Mouse (Mus musculus): ENCODE measurements at regions not wholly inside any gene's neighbourhood (a gene's known extent, or its start where the extent isn't known, plus 50 kb on each side); places are given as distances from the start of the nearest gene placed in this dataset.
A peak's percentile ranks its signal among the peaks of the same experiment; 100 is the strongest.

DNA sequence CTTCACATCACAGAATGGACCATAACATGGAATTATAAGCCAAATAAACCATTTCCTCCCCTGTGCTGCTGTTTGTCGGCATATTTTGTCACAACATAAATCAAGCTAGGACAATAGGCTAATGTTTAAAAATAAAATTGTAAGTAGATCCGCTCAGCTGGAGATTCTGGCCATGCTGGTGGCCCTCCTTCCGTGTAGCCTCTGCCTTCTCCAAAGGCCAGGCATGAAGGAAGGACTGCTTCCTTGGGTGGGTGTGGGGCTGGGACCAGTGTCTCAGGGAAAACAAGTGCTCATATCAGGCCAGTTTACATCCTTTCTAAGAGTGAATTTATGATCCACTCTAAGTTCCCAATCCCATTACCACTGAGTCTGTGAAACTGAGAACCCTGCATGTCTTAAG lies 206.3 kb upstream of the Ppp2r2d start:
- DNase-seq (ENCODE audit: low spot score), result no peak

DNA sequence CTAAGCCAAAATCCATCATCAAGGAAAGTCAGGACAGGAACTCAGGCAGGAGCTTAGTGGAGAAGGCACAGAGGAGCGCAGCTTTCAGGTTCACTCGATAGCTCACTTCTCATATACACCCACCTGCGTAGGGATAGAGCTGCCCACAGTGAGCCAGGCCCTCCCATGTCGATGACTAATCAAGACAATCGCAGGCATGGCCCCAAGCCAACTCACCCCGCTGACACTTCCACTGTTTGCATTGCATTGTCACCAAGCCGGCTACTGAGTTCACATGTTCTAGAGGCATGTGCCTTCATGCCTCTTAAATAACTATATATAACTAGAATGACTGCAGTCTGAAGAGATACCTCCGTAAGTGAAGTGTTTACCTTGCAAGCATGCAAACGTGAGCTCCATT lies 219.8 kb upstream of the Ppp2r2d start:
- peak; percentile 72 for DNase-seq (ENCODE audit: low spot score)

DNA sequence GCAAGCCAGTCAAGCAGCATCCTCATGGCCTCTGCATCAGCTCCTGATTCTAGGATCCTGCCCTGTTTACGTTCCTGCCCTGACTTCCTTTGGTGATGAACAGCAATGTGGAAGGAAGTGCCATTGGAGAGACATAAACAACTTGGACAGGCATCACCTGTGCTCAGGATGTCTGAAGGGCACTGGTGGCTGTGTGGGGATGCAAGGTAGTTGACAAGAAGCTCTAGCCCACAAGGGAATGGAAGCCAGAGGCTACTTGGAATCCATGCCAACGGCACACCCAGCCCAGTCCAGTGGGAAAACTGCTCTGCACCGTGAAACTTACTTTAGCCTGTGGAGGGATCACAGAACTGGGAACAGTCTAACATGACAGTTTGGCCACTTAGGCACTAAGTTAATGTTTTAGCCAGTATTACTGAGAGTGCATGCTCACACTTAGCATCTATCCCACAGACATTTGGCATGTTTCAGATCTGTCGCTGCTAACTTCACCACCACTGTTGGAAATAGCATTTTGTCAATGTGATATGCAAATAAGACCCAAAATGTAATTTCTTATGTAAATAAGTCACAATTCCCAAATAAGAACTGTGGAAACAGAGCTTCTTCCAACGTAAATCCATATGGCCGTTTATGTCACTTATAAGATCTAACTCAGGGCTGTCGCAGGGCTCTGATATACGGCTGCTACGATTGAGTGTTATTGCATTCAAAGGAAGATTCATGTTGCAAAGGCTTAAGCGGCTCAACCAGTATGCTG lies 223.5 kb upstream of the Tcerg1l start:
- DNase-seq (ENCODE audit: low spot score), result no peak

DNA sequence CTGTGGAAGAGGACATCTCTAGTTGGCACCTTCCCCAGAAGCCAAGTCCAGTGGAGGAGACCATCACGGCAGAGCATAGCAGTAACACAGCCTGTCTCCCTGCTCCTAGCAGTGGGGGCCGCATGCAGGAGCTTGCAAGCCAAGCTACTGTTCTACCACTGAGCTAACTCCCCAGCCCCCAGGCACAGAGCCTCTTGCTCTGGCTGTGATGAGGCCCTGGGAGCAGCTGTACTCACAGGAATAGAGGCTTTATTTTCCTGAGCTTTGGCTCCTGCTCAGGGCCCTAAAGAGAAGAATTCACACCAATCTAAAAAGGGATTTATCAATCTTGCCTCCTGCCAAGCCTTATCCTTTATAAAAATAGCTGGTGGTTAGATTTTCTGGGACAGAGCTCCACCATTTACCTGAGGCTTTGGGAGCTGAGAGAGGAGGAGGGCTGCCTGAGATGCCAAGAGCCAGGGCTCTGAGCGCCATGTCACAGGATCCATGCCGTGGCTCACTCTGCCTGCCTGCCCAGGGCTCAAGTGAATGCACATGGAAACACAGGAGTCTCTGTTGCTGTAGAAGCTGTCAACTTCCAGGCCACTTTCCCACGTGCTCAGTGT lies 222.7 kb upstream of the Tcerg1l start:
- DNase-seq (ENCODE audit: low spot score), result no peak

DNA sequence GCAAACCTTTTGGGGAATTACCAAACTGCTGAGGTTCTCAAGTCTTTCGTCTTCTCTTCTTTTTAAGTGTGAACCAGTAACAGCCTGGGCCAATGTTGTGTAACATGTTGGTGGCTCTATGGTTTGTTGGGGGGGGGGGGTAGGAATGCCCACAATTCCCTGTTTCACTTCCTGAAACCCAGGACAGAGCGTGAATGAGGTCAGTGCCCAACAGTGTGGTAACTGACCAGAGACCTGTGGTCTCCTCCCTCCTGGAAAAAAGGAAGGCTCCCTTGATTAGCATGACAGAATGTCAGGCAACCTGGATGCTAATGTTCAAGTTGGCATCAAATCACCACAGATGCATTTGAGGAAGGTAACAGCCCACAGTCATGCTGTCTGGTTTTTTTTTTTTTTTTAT lies 218.9 kb upstream of the Tcerg1l start:
- no peak for DNase-seq (ENCODE audit: low spot score)

DNA sequence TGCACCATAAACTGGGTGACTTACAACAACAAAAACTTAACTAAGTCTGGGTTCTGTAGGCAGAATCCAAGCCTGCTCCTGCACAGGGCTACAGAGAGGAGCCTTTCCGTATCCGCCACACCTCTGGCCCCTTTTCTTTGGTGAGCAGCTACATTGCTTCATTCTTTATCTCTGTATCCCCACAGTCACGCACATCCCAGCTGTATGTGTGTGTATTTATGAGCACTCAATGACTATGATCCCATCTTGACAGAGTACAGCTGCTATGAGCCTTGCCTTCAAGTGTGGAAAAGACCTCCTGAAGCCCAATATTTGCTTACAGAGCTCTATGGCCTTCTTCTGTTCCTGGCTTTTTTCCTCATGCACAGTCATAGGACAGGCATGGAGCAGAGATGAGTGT lies 212.1 kb upstream of the Tcerg1l start:
- DNase-seq (ENCODE audit: low spot score), result no peak

DNA sequence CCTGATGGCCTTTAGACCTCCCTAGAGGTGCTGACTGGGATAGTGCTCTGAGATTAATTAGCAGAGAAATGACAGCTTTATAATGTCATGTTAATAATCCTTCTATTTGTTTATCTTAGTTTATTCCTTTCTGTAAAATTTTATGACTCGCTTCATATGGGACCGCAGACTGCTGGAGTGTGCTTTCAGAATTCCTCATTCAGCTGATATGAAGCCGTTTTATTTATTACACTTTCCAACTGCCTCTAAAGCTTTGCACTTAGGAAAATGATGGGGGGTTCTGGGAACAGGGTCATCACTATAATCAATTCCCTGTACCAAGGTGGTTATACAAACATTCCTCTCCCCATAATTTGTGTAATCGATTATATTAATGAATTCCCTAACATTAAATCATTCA lies 211.6 kb upstream of the Tcerg1l start:
- no peak for DNase-seq (ENCODE audit: low spot score)

DNA sequence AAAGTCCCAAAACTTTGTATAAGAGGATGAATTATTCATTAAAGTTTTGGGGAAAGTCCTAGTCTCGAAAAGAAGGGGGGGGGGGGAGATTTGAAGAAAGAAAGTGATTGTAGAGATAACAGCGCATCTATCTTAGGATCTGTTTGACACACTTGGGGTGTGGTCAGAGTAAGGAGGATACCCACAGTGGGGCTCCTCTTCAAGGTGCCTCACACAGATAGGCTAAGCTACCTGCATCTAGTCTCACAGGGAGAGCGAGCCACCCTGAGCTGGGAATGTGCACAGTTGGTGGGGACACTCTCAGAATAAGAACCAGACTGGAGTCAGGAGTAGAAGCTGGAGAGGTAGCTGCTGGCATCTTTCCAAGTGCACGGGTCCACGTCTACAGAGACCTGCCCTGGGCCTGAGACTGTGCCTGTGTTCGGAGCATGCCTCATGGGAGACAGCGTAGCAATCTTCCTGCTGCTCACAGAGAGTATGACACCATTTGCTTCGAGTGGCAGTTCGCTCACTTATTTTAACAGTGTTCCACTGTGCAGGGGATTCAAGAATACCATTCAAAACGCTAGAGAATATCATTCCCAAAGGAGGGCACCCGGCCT lies 208.9 kb upstream of the Tcerg1l start:
- no peak for DNase-seq (ENCODE audit: low spot score)

DNA sequence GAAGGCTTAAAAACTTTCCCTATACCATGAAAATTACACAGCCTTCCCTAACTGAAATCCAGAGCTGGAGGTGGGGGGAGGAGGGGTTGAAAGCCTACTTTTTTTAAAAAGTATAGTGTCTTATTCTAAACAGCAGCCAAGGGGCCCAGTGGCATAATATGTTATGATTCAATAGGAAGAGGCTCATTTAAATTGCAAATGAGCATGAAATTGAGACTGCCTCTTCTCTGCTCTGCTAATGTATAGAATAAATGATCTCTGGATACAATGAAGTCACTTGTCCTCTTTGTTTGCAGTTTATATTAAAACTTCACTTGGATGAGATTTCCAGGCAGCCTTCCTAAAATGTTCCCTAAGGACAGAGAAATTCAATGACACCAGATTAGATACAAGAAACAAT lies 208.4 kb upstream of the Tcerg1l start:
- DNase-seq (ENCODE audit: low spot score), result no peak

DNA sequence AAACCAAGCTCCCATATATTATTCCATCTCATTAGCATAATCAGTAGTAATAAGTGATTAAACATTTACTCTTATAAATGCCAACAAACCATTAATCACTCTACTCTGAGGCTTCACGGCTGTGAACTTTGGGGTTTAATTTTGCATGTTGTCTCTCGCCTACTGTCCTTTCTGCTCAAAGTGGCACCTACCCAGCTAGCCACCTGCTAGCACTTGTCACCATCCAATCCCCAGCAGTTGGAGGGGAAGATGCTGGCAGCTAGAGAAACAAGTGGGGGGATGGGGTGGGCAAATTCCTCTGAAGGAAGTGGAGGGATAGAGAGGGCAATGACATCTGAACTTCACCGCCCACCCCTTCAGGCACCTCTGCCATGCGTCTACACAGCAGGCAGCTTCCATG lies 204.2 kb upstream of the Tcerg1l start:
- DNase-seq (ENCODE audit: low spot score), result no peak

DNA sequence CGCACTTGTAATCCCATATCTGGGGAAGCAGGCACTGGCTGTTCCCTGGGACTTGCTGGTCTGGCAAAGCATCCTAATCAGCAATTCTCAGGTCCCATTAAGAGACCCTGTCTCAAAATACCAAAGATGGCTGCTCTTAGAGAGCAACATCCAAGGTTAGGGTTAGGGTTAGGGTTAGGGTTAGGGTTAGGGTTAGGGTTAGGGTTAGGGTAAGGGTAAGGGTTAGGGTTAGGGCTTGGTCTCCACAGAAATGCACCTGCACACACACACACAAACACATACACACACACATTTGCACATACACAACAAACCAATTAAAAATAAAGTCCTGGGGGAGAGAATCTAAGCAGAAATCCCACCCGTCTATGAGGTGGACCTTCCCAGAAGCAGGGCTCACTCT lies 195.8 kb upstream of the Tcerg1l start:
- DNase-seq (ENCODE audit: low spot score), result no peak

DNA sequence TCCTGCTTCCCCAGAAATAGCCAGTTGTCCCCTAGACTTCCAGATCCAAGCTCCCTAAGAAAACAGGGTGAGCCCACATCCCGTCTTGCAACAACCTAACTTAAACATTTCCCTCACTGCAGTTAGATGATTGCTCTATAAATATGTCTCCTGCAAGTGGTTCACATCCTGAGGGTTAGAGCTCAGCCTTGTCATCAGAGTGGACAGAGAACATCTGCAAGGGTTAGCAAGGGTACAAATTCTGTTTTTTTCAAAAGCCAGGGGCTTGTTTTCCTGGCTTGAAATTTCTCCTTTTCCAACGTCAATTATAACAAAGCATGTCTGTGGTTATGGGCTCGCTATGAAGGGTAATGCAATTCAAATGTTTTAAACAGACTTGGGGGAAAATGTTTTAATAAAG lies 169.8 kb upstream of the Tcerg1l start:
- DNase-seq (ENCODE audit: low spot score), result no peak

DNA sequence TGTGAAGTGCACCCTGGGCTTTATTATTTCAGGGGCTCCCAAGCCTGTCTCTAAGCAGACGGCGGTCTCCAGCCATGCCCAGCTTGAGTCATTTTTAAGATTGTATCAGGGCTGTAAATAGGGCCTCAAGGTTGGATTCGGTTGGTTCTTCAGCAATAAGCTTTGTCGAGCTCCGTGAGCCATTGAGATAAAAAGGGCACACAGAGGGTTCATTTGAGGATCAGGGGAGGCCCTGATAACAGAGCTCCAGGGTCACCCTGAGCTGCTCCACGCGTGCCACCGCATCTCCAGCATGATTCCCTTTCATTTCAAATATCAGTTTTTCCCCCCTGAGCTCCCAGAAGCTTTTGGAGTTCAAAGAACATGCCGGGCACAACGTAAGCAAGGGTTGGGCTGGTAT lies 154.1 kb upstream of the Tcerg1l start:
- DNase-seq (ENCODE audit: low spot score), result no peak

DNA sequence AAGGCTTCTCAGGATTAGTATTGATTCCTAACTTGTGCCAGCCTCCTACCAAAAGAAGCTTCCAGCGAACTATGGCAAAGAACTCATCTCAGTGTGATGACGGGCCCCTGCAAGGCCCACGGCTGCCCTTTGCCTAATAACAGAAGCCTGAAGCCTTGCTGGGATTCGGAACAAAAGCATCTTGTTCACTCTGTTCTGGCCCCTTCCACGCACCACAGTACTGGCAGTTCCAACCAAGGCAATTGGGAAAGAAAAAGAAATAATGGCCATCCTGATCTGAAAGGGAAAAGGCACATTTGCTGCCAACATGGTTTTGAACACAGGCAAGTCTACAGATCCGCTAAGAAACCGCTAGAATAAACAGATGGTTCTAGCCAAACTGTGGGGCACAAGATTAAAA lies 150.4 kb upstream of the Tcerg1l start:
- DNase-seq (ENCODE audit: low spot score), result no peak

DNA sequence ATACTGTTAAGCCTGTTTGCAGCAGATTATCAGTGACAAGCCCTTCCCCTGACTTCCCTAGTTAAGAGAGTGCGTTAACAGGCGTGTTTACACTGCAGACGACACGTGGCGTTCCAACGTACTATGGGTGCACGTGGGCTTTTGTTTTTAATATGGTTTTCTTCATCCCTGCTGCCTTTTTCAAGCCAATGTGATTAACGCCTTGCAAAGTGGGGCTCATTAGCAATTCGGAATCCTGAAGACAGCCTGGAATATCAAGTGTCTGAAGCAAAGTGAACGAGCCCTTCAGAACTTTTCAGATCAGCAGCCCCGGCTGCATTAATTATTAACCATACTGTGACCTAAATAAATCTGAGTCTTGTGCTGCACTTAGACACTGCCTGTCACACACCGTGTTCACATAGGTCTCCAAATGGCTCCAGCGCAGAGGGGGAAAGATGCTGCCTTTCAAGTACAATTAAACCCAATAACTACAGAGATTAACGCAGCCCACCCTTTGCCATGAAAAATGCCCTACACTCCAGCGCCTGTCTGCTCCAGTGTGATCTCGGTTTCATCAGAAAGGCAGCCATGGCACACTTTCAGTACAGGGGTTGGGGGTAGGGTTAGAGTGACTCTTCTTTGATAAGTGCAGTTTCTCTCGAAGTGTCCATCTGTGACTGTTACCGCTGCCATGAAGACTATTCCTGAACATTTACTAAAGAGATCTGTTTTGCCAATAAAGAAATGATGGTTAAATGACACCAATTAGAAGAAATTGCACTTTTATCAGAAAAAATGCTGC lies 140.7 kb upstream of the Tcerg1l start:
- DNase-seq (ENCODE audit: low spot score), result no peak

DNA sequence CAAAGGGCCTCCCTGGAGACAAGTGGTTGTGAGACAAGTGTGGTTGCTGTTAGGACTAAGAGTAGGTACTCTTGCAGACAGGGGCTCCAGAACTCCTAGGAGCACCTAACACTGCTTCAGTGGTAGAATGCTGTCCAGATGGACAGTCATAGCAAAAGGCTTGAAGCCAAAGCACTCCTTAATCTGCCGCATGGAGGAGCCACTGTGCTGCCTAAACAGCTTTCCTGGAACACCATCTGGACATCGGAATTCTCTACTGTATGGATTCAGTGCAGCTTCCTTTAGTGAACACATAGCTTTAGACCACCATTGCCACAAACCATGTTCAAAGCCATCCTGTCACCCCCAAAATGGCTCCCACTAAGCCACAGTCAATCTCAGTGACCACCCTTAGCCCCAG lies 128.6 kb upstream of the Tcerg1l start:
- no peak for DNase-seq (ENCODE audit: low spot score)

DNA sequence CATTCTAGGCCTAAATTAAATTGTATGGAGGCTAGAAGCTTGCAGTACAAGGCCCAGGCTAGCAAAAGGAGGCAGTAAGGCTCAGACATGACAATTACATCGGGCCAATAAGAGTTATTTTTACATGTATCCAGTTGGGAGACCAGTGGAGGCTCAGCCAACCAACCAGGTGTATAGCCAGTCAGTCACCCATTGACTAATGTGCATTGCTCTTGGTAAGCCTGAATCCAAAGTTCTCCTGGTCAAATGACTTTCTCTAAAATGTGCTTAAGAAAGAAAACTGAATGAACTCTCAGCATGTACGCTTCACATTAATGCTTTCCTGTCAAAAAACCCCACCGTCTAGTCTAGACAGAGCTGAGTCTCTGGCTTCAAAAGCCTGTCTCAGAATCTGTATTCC lies 127.4 kb upstream of the Tcerg1l start:
- DNase-seq (ENCODE audit: low spot score), result no peak

DNA sequence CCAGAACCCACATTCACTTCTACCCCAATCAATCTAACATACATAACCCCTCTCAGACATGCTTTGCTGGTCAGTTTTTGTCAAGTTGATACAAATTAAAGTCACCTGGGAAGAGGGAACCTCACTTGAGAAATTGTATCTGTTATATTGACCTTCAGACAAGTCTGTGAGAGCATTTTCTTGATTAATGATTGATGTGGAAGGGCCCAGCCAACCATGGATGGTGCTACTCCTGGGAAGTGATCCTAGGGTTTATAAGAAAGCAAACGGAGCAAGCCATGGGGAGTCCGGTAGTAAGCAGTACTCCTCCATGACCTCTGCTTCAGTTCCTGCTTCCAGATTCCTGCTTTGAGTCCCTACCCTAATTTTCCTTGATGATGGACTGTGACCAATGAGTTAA lies 116.6 kb upstream of the Tcerg1l start:
- no peak for DNase-seq (ENCODE audit: low spot score)

DNA sequence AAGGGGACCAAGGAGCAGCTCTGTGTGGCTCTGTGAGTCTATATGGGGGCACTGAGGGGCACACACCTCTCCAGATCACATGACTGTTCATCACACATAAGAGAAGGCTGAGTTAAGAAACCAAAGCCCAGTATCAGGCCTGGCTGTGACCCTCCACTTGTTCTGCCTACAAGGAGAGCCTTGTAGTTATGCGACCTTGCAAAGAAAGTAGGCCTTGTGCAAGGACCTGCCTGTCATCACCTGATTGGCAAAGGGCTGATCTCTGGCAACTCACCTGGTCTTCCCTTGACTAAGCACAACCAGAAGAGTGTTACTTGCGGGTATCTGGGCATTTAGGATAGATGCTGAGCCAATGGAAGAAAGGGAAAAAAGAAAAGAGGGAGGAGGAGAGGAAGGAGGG lies 107.7 kb upstream of the Tcerg1l start:
- no peak for DNase-seq (ENCODE audit: low spot score)

DNA sequence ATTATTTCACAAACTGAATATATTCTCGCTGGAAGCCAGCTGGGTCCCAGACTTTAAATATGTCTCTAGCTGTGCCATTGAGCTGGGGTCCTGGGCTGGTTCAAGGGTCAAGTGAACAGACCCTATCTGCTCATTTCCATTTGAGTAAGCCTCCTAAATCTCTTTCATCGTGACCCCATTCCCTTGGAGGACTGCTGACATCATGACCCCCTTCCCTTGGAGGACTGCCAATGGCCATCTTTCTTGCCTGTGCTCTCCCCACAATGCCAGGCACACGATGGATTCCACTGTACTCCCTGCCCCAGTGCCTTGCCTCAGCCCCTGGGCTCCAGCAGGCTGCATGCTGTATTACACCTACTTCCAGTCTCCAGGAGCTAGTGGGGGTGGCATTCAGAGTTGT lies 106.5 kb upstream of the Tcerg1l start:
- no peak for DNase-seq (ENCODE audit: low spot score)

DNA sequence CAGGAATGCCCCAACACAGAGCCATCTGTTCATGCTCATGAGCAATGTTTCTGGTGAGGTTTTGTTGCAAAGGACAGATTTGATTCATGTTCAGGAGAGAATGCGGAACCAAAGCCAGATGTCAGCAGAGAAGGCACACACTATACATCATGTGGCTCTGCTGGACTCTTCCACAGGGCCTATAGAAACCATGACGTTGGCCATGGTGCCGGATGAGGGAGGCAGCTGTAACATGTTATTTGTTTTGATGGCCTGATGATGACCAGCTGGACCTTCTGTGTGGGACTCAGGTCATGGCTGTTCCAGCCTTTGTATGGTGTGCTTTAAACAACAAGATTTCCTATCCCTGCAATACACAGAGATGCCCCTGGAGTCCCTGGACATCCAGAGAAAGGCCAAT lies 105.5 kb upstream of the Tcerg1l start:
- DNase-seq (ENCODE audit: low spot score), result no peak

DNA sequence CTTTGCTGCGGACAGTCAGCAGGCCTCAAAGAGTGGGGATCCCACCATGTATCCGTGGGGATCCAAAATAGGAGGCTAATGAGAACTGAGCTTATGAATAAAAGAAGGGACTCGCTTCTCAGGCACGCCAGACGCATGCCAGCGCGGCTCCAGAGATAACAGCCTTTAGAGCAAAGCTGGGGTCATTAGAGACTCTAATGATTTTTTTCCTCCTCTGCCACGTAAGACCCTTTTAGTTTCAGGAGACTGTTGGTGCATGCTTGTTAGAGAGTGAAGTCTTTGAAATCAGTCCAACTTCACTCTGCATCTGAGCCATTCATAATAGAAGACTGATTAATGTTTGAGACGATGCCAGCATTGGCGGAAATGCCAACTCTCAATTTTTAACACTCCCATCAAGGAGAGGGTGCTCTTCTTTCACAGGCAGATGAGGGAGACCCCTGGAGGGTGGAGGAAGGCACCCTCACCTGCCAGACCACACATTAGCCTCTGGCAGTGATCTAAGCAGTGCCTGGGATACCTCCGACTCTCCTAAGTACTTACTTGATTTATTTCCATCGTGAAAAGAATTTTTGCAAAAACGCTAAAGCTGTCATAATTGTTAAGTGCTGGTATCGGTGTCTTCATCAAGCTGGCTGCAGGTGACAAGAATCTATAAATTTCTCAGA lies 104.0 kb upstream of the Tcerg1l start:
- DNase-seq (ENCODE audit: low spot score), result no peak

All from urinary bladder, postnatal 14 days (tissue).